Mouse (Mus musculus) limb, embryonic 15.5 days (tissue): ENCODE data around the gene Ilkap. TPM values are rescaled to one million over a fixed set of nuclear protein-coding genes. Genes with fewer than 3 reads are reported as not detected.
A peak's percentile ranks its signal among the peaks of the same experiment; 100 is the strongest.

Experiments used
- ATAC-seq: fragments of 200-750 bp; cut with Nextera tagmentation; 2 replicates; pipeline ENCODE4 v1.8.0; 2017; ENCODE audit warnings: low read depth, moderate TSS enrichment; ENCODE audit not compliant: insufficient number of reproducible peaks, low FRiP score, low TSS enrichment
- H3K27ac ChIP-seq: fragments of 300-500 bp; sonication (generic); 2 replicates; pipeline ENCODE4 v1.5.1; 2015; ENCODE audit warnings: moderate library complexity, mild to moderate bottlenecking, inconsistent platforms
- H3K27me3 ChIP-seq: fragments of 300-500 bp; sonication (generic); 2 replicates; pipeline ENCODE4 v1.6.1; 2015; ENCODE audit warnings: inconsistent platforms
- H3K36me3 ChIP-seq: fragments of 300-500 bp; sonication (generic); 2 replicates; pipeline ENCODE4 v1.6.1; 2015; ENCODE audit warnings: inconsistent platforms
- H3K4me1 ChIP-seq: fragments of 300-500 bp; sonication (generic); 2 replicates; pipeline ENCODE4 v1.6.1; 2015; ENCODE audit warnings: inconsistent platforms
- H3K4me2 ChIP-seq: fragments of 300-500 bp; sonication (generic); 2 replicates; pipeline ENCODE4 v1.6.1; 2015; ENCODE audit warnings: mild to moderate bottlenecking, inconsistent platforms
- H3K4me3 ChIP-seq: fragments of 300-500 bp; sonication (generic); 2 replicates; pipeline ENCODE4 v1.5.1; 2015; ENCODE audit warnings: mild to moderate bottlenecking, inconsistent platforms
- H3K9ac ChIP-seq: fragments of 300-500 bp; sonication (generic); 2 replicates; pipeline ENCODE4 v1.6.1; 2015; ENCODE audit warnings: inconsistent platforms
- H3K9me3 ChIP-seq: fragments of 300-500 bp; sonication (generic); 2 replicates; pipeline ENCODE4 v1.6.1; 2016; ENCODE audit warnings: inconsistent platforms
- WGBS: fragments of 180-500 bp; shearing (Covaris S2); methylation state at CpG from one replicate; pipeline ENCODE4 v1.1.7; 2015; 5-methylcytosine and 5-hydroxymethylcytosine counted together
- polyA plus RNA-seq: library from polyadenylated mRNA; unstranded; fragments of >200 nt; fragmentation: Nextera tagmentation; extraction: Ambion mirVana; gene quantifications from 2 replicates; pipeline ENCODE4 v1.2.1, GENCODE M21; 2015

Gene Ilkap
- polyA plus RNA-seq, 1 experiment from 2014 or later: 143 TPM

GRCm38 (mm10) chr1:91346892-91347291 lies 51.7 kb downstream of the Ilkap start:
- no peaks in the 10 kb centered on the region for H3K36me3 ChIP-seq
- WGBS: 33% methylated on average over 3 of the region's 3 CpGs
- no peak for ATAC-seq
- no peaks in the 10 kb centered on the region for H3K9me3 ChIP-seq
- peaks cover 46% of the 10 kb centered on the region for H3K27me3 ChIP-seq
- no peak overlapping the region for H3K27ac ChIP-seq
- no peak overlapping the region for H3K4me2 ChIP-seq
- H3K9ac ChIP-seq: no peak overlapping the region
- peaks cover 19% of the 10 kb centered on the region for H3K4me1 ChIP-seq
- H3K4me3 ChIP-seq: no peak overlapping the region

- Histone ChIP-seq H3K27me3 (peaks cover 52% of the 10 kb centered on the region), H3K36me3 (no peaks in the 10 kb centered on the region), H3K27ac (no peak overlapping the region), H3K9me3 (no peaks in the 10 kb centered on the region), H3K9ac (no peak overlapping the region), H3K4me3 (peak overlapping the region; percentile 21), H3K4me2 (peak overlapping the region; percentile 38), H3K4me1 (peaks cover 16% of the 10 kb centered on the region)
- ATAC-seq: no peak
- 4% methylated on average over 61 of the region's 68 CpGs for WGBS
These were observed 53.5 kb downstream of the Ilkap start for GRCm38 (mm10) chr1:91344921-91345685.

- Histone ChIP-seq H3K4me3 (no peak overlapping the region), H3K36me3 (no peaks in the 10 kb centered on the region), H3K4me2 (no peak overlapping the region), H3K27me3 (peaks cover 52% of the 10 kb centered on the region), H3K4me1 (peaks cover 16% of the 10 kb centered on the region), H3K9me3 (no peaks in the 10 kb centered on the region), H3K9ac (no peak overlapping the region), H3K27ac (no peak overlapping the region)
- ATAC-seq: no peak
- WGBS: 71% methylated on average over 3 of the region's 3 CpGs
These were observed 54.6 kb downstream of the Ilkap start for GRCm38 (mm10) chr1:91344001-91344400.

- Histone ChIP-seq H3K9ac (no peak overlapping the region), H3K4me2 (no peak overlapping the region), H3K27me3 (peaks cover 7% of the 10 kb centered on the region; the same call in 1 of the 2 replicates), H3K36me3 (no peaks in the 10 kb centered on the region), H3K4me3 (no peak overlapping the region), H3K27ac (no peak overlapping the region), H3K4me1 (no peaks in the 10 kb centered on the region), H3K9me3 (no peaks in the 10 kb centered on the region)
- ATAC-seq: no peak
- WGBS: 83% methylated on average over 7 of the region's 7 CpGs
These were observed 61.3 kb downstream of the Ilkap start for GRCm38 (mm10) chr1:91337355-91337754.

GRCm38 (mm10) chr1:91333582-91333981 lies 65.0 kb downstream of the Ilkap start:
- Histone ChIP-seq H3K27ac (no peak overlapping the region), H3K9me3 (no peaks in the 10 kb centered on the region), H3K4me2 (no peak overlapping the region), H3K4me3 (no peak overlapping the region), H3K9ac (no peak overlapping the region), H3K27me3 (no peaks in the 10 kb centered on the region), H3K4me1 (no peaks in the 10 kb centered on the region), H3K36me3 (no peaks in the 10 kb centered on the region)
- ATAC-seq: no peak

- H3K9ac ChIP-seq: no peak overlapping the region
- no peak overlapping the region for H3K4me3 ChIP-seq
- ATAC-seq: no peak
- no peaks in the 10 kb centered on the region for H3K9me3 ChIP-seq
- H3K27ac ChIP-seq: no peak overlapping the region
- H3K36me3 ChIP-seq: no peaks in the 10 kb centered on the region
- H3K27me3 ChIP-seq: no peaks in the 10 kb centered on the region
- no peak overlapping the region for H3K4me2 ChIP-seq
- 57% methylated on average over 4 of the region's 4 CpGs for WGBS
- H3K4me1 ChIP-seq: no peaks in the 10 kb centered on the region
These were observed 66.5 kb downstream of the Ilkap start for GRCm38 (mm10) chr1:91332102-91332501.

- H3K4me1 ChIP-seq: 0 out of 2 replicates have a peak, but pooled peaks cover 4% of the 10 kb centered on the region
- H3K27me3 ChIP-seq: no peaks in the 10 kb centered on the region
- ATAC-seq: no peak
- H3K36me3 ChIP-seq: no peaks in the 10 kb centered on the region
- H3K9ac ChIP-seq: no peak overlapping the region
- H3K9me3 ChIP-seq: no peaks in the 10 kb centered on the region
- H3K27ac ChIP-seq: no peak overlapping the region
- 73% methylated on average over 4 of the region's 4 CpGs for WGBS
- no peak overlapping the region for H3K4me3 ChIP-seq
- no peak overlapping the region for H3K4me2 ChIP-seq
These were observed 73.0 kb downstream of the Ilkap start for GRCm38 (mm10) chr1:91325488-91326042.

- Histone ChIP-seq H3K9ac (no peak overlapping the region), H3K4me3 (no peak overlapping the region), H3K27me3 (no peaks in the 10 kb centered on the region), H3K4me2 (no peak overlapping the region), H3K4me1 (0 out of 2 replicates have a peak, but pooled peaks cover 4% of the 10 kb centered on the region), H3K27ac (no peak overlapping the region), H3K9me3 (no peaks in the 10 kb centered on the region), H3K36me3 (no peaks in the 10 kb centered on the region)
- ATAC-seq: no peak
- WGBS: 58% methylated on average over 2 of the region's 2 CpGs
These were observed 74.0 kb downstream of the Ilkap start for GRCm38 (mm10) chr1:91324646-91325045.

Other genes starting within 250 kb of the Ilkap start
- 9.6 and 17.3 TPM in 2 replicates for gene Ramp1, start 219.0 kb downstream of the Ilkap start, polyA plus RNA-seq
- gene Ube2f, start 148.5 kb downstream of the Ilkap start, polyA plus RNA-seq: 64.1 and 64.4 TPM in 2 replicates
- gene Scly, start 100.5 kb downstream of the Ilkap start, polyA plus RNA-seq: 12.7 and 14.8 TPM in 2 replicates
- gene Espnl, start 76.7 kb downstream of the Ilkap start, polyA plus RNA-seq: 0.04 TPM in 2 replicates
- gene Klhl30, start 47.8 kb downstream of the Ilkap start, polyA plus RNA-seq: 2.1 and 7.7 TPM in 2 replicates
- 1.6 and 2.1 TPM in 2 replicates for gene Erfe, start 32.4 kb downstream of the Ilkap start, polyA plus RNA-seq
- 73.6 and 91.2 TPM in 2 replicates for gene Hes6, start 15.2 kb upstream of the Ilkap start, polyA plus RNA-seq
- gene Per2, start 60.5 kb upstream of the Ilkap start, polyA plus RNA-seq: 3.7 and 4.6 TPM in 2 replicates
- 6.2 and 6.9 TPM in 2 replicates for gene Traf3ip1, start 95.8 kb upstream of the Ilkap start, polyA plus RNA-seq
- gene Asb1, start 141.7 kb upstream of the Ilkap start, polyA plus RNA-seq: 4.9 and 5.3 TPM in 2 replicates